Mouse (Mus musculus): ENCODE data around the gene Scn9a. TPM values are rescaled to one million over a fixed set of nuclear protein-coding genes. Genes with fewer than 3 reads are reported as not detected.
A peak's percentile ranks its signal among the peaks of the same experiment; 100 is the strongest.

The Scn9a gene
- polyA plus RNA-seq, 1 experiment from 2014 or later = 0.73 TPM

- Histone ChIP-seq H3K9me3 (no peaks in the 10 kb centered on the region), H3K4me2 (peak within 1 kb of the TSS; percentile 63), H3K27me3 (peaks cover 10% of the 10 kb centered on the region; the same call in 1 of the 2 replicates), H3K9ac (peak within 1 kb of the TSS; percentile 51), H3K27ac (no peak within 1 kb of the TSS), H3K4me1 (peaks cover 13% of the 10 kb centered on the region), H3K4me3 (peak within 1 kb of the TSS; percentile 37), H3K36me3 (no peaks in the 10 kb centered on the region)
- ATAC-seq (ENCODE audit: insufficient number of reproducible peaks, insufficient read depth, low FRiP score, low TSS enrichment, low read depth) = no peak
- 13% methylated on average over 7 of the region's 7 CpGs for WGBS
Observed at GRCm38 (mm10) chr2:66440711-66441110, 194.1 kb downstream of the Scn9a start, which contains the start of gene Scn1a. Scn1a (minus strand) TSS chr2:66440840.

DNA sequence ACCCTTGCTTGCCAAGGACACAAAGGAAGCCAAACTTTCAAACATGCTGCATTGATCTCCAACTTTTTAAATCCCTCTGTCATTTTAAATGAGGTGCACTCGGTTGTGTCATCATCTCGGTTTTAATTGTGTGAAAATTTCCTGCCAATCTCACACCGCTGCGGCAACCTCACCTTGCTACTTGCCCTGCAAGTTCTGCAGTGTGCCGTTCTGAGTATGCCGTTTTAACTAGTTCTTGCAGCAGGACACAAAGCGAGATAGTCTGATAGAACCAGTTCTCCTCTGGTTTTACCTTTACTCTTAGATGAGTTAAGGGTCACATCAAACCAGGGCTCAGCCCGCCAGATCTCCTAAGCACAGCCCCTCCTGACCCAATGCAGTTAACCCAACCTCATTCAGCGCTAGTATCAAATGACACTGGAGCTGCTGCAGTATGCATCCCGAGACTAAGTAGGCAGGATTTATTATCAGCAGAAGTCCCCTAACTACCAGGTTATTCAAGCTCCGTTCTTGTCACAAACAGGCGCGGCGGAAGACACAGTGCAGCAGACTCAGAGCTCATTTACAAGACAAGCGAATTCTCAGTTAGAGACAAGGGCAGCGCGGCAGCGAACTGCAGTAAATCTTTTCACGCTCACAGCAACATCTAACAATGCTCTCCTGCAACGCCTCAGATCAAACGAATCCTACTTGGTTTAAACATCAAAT lies 194.8 kb downstream of the Scn9a start:
- Histone ChIP-seq H3K9me3 (no peaks in the 10 kb centered on the region), H3K36me3 (no peaks in the 10 kb centered on the region), H3K4me1 (peaks cover 13% of the 10 kb centered on the region), H3K4me2 (peak overlapping the region; percentile 63), H3K27me3 (peaks cover 10% of the 10 kb centered on the region; the same call in 1 of the 2 replicates), H3K27ac (no peak overlapping the region), H3K4me3 (peak overlapping the region; percentile 37), H3K9ac (peak overlapping the region; percentile 51)
- no peak for ATAC-seq (ENCODE audit: insufficient number of reproducible peaks, insufficient read depth, low FRiP score, low TSS enrichment, low read depth)
- 8% methylated on average over 21 of the region's 21 CpGs for WGBS

- H3K9ac ChIP-seq = no peak overlapping the region
- WGBS = 13% methylated on average over 3 of the region's 3 CpGs
- no peaks in the 10 kb centered on the region for H3K9me3 ChIP-seq
- no peak; the same call in 1 of the 2 replicates for ATAC-seq (ENCODE audit: insufficient number of reproducible peaks, insufficient read depth, low FRiP score, low TSS enrichment, low read depth)
- peaks cover 13% of the 10 kb centered on the region for H3K4me1 ChIP-seq
- H3K27me3 ChIP-seq = peaks cover 10% of the 10 kb centered on the region; the same call in 1 of the 2 replicates
- no peaks in the 10 kb centered on the region for H3K36me3 ChIP-seq
- H3K4me2 ChIP-seq = no peak overlapping the region
- H3K4me3 ChIP-seq = no peak overlapping the region
- H3K27ac ChIP-seq = no peak overlapping the region
Observed at GRCm38 (mm10) chr2:66436286-66436685, 198.5 kb downstream of the Scn9a start.

Other genes with a start within 250 kb of the Scn9a start
- gene Scn1a, start 194.1 kb downstream of the Scn9a start, polyA plus RNA-seq (2015; fragmentation: Nextera tagmentation; extraction: Ambion mirVana) = 1.4 and 1.7 TPM in 2 replicates
- gene Scn7a, start 150.0 kb upstream of the Scn9a start, polyA plus RNA-seq (2015; fragmentation: Nextera tagmentation; extraction: Ambion mirVana) = 0.11 and 0.21 TPM in 2 replicates

All from embryonic facial prominence, embryonic 13.5 days (tissue).